Mouse (Mus musculus) cerebellum, adult 2 months (tissue): Measurements from ENCODE around the gene Tmppe.

Experiments
- CTCF ChIP-seq: fragments of 200-500 bp; IDR thresholded peaks from 2 replicates; pipeline ENCODE4 v1.5.1; 2011; ENCODE audit warnings: low read depth, mild to moderate bottlenecking, control low read depth, low read length, moderate library complexity, borderline replicate concordance; ENCODE audit not compliant: insufficient read depth
- POLR2A ChIP-seq: fragments of 200-500 bp; IDR thresholded peaks from 2 replicates; pipeline ENCODE4 v1.6.1; 2011; ENCODE audit warnings: low read length, control low read depth, borderline replicate concordance; ENCODE audit not compliant: insufficient read depth

GRCm38 (mm10) chr9:114452418-114452817 is 51.5 kb downstream of the Tmppe start:
- TF ChIP-seq CTCF (no peak), POLR2A (no peak)
